Mouse (Mus musculus) spleen, postnatal 4 days (tissue): ENCODE results near the gene Csmd2.

Source experiments
- DNase-seq, 2 experiments: peaks; one replicate each; pipeline ENCODE4 v3.0.0; 2022; ENCODE audit warnings: low spot score in 2 of 2

Csmd2 gene

DNA sequence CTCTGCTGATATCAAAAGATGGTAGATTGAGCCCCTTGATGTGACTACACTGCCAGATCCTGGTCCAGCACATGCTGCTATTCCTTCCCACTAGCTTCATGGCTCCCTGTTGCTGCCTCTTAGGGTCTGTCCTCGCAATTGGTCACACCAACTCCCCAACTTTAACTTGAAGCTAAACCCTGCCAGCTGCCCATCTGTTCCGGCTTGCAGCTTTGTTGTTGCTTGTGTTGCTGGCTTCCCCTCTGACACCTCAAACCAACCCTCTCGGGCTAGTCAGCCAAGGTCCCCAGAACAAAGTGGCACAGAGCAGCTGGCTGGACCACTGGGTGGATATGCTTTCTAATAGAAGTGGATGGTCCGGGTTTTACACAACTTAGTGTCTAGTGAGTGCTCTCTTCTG lies 339.1 kb downstream of the Csmd2 start:
- DNase-seq = no peak

DNA sequence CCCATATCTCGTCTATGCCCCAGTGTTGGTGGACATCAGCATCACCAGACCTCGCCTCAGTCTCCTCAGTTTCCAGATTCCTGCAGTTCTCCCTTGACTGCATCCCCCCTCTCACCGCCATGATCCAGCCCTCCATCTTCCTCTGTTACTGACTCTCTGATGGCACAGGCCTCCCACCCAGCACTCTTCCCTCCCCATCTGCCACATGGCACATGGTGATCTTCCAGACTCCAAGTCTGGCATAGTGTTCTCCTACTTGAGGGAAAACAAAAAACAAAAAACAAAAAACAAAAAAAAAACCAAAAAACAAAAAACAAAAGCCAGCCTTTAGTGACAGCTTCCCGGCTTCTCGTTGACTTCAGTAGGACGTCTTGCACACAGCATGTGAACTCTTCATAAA lies 339.8 kb downstream of the Csmd2 start:
- DNase-seq = no peak

DNA sequence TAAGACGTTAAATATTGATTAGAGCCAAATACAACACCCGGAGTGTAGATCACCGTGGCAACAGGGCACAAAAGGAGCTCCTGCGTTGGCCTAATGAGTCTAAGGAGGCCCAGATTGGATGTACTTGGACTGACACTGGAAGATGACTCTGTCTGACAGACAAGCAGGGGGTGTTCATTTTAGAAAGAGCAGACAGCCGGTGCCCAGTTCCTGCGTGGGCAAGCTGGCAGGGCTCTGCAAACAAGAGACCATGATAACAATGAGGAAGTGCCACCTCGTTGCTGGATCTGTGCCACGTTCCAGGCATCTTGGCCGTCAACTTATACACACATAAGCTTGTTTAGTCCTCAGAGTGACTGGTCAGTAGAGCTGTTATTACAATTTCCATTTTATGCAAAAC lies 342.9 kb downstream of the Csmd2 start:
- DNase-seq = no peak

DNA sequence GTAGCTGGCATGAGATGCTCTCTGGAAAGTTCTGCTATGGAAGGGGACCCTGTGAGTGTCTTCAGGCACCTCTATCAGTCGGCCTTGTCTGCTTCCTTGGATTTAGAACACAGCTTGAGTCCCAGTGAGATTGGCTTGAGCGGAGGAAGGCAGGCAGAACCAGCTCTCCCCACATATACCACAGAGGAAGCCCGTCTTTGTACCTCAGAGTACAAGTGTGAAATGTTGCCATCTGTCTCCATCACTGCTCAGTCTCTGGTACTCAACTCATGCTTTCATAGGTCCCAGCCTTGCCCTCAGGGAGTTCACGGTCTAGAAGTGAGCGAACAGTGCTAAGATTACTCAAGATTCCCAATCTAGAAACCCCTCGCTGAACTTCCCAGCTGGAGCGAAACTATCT lies 352.8 kb downstream of the Csmd2 start:
- DNase-seq = no peak

DNA sequence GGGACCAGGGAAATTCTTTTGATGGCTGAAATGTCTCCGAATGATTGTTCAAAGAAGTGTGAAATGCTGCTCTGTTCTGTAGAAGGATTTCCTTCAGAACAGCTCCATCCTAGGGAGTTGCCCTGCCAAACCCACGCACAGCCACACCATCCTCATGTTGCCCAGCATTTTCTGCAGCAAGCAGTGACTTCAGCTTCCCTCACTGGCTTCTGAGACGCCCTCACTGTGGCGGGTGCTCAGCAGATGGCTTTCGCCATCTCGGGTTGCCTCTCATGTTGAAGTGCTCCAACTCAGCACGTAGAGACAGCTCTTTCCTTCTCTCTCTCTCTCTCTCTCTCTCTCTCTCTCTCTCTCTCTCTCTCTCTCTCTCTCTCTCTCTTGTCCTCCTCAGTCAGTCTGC lies 353.7 kb downstream of the Csmd2 start:
- no peak for DNase-seq

DNA sequence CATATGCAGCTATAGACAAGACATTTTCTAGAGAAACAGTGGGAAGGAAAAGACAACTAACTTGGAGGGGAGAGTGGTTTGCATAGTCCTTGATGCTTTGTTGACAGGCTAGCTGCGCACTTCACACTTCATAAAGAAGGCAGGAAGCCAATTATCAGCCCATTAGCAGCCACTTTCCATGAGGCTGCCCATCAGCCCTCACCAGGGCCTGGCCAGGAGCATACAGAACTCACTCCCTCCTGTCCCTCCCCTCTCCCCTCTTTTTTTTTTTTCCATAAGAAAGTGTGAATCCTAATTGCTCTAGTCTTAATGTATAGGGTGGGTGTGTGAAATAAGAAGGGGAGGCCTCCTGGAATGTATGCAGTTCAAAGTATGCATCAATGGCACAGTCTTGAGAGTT lies 354.6 kb downstream of the Csmd2 start:
- DNase-seq = no peak

DNA sequence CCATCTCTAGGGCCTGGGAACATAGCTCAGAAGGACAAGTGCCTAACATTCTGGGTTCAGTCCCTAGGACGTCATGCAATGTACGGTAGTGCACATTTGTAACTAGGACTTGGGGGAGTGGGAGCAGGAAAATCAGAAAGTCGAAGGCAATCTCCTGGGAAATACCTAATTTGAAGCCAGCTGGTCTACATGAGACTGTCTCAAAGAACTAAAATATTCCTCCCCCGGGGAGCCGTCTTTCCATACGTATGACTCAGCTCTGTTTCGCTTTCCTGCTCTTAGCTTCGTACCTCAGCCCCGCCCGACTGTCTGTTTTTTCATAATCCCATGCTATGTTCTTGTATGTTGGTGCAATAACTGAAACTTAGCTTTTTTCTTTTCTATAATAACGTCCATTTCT lies 371.1 kb downstream of the Csmd2 start:
- DNase-seq = no peak

DNA sequence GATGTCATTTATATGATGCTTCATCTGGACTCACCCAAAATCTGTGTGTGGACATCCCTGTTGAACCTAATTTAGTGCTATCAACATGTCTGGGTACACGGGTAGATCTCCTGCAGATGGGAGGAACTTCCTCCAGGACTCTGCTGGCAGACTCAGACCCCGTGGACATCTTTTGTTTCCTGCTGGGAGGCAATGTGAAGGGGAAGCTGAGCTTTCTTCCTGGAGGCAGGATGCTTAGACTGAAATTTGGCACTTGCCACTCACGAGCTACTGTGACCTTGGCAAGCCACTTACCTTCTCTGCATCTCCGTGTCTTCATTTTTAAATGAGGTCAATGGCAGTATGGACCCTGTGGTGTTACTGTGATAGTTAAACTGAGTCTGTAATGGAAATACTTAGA lies 378.2 kb downstream of the Csmd2 start:
- DNase-seq = no peak

DNA sequence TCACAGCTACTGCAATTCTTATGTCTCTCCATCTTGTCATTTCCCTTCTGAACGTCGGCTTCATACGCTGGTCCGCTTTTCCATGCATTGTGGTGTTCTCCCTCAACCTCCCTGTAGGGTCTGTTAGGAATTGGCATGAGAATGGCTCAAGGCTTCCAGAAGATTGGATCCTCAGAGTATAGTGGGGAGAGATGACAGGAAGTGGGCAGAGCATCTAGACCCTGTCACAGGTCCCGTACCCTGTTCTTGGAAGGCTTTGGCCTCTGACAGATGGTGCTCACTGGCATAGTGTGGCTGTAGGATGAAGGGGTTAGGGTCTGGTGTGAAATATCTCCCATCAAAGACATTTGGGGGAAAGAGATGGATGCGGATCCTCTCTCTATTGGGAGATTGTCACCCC lies 380.4 kb downstream of the Csmd2 start:
- DNase-seq = no peak

DNA sequence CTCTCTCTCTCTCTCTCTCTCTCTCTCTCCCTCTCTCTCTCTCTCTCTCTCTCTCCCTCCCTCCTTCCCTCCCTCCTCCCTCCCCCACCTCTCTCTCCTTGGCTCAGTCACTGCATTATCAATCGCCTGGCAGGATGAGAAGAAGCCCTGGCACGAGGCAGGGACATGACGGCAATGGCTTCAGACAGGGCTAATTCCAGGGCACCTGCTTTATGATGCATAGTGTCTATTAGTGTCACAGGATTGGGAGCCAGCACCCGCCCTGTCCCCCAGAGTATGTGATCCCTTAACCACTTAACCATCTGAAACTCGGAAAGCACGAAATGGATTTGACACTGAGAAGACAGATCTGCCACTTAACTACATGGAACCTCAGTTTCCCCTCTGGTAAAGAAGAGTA lies 384.1 kb downstream of the Csmd2 start:
- no peak for DNase-seq

DNA sequence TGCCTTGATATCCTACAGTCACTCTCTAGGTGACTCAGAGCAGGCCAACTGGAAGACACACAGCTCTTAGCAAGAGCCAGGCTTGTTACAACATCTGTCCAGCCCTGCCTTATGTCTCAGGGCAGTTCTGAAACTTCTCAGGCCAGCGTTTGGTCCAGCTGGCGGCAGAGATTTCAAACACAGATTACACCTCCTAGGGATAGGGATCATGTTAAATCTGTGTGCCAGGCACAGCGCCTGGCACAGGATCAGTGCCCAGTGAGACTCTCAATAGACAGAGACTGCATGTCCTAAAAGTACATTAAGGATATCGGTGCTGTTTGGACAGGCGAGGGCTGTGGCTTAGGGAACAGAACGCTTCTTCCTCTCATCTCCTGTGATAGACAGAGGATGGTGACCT lies 385.5 kb downstream of the Csmd2 start:
- no peak for DNase-seq

DNA sequence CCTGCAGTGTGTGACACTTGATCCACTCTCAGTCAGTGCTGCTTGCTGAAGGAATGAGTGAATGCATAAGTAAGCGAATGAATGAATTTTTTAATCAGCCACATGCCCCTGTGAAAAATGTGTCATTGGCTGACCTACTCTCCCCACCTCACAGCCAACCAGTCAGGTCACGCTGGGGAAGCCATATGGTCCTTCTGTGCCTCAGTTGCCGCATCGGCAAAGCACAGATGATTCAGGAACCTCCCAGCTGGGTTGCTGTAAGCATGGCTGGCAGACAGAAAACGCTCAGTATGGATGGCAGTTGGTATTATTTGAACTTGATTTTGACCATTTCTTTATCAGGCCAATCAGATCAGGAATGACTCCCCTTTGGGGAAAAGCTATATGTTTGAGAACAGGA lies 386.4 kb downstream of the Csmd2 start:
- DNase-seq = no peak

DNA sequence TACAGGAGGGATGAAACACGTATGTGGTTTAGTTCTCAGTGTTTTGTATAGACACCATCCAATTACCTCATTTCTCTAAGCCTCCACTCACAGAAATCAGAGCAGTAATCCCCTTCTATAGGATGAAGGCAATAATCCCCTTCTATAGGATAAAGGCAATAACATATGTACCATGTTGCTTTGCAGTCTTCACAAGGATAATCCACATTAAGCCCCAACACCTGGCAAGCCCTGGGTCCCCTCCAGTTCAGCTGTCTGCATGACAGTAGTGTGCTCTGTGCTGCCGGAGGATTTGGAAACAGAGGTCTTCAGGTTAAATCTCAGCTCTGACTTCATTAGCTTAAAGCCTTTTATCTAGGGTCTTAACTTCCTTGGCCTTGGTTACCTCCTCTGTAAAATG lies 391.3 kb downstream of the Csmd2 start:
- no peak for DNase-seq

DNA sequence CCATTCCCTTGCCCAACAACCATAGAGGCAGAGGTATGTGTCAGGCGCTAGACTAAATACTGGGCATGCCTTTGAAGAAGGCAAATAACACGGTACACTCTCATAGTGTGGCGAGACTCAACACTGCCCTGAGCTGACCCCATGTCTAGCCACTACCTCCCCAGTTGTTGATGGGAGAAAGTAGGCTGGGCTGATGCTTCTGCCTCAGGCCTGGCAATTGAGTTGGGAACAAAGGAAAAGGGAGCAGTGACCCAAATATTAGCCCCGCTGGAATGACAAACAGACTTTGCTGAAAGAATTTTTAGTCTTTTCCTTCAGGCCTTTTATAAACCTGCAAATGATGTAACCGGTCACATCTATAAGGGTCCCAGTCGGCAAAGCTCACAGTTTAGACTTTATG lies 393.7 kb downstream of the Csmd2 start:
- no peak for DNase-seq

DNA sequence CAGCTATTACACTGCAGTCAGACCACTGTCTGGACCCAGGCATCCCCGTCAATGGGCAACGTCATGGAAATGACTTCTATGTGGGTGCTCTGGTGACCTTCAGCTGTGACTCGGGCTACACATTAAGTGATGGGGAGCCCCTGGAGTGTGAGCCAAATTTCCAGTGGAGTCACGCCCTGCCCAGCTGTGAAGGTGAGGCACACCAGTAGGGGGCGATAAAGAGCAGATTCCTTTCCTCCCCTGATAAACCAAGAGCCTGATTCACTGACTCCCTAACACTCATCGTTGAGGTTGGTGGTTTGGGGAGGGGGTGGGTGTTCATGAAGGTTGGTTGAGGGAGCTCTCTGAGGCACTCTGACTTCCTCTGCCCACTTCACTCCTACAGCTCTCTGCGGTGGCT lies 396.1 kb downstream of the Csmd2 start:
- no peak for DNase-seq

DNA sequence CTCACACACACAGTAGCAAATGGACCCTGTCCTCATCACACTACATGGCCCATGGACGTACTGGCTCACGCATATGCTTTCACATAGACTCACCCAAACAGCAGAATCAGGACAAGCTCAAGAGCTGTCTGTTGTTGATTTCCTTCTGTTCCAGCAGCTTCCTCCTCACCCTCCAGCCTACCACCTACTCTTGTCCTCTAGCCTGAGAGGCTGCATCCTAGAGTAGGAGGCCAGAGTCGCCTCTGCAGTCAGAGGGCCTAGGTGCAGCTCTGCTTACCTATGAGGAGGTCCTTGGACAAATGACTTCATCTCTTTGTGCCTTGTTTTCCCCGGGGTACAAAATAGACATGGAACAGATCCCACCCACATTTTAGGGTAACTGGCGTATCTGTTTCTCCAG lies 403.8 kb downstream of the Csmd2 start:
- DNase-seq = no peak

DNA sequence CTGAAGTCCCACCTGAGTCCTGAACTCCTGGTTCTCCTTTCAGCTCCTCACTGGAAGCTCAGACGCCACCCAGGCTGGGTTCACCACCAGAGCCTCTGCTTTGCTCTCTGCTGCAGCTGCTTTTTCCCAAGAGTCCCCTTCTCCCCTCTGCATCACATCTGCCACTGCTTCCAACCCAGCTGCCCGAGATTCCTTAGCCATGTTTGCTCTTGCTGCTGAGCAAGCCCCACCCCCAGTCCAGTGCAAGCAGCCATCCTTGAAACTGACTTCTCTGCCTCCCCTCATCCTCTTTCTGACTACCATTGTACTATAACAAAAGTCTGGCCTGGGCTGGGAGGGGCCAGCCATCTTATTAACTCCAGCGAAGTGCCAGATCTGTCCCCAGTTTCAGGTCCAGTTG lies 404.6 kb downstream of the Csmd2 start:
- no peak for DNase-seq

DNA sequence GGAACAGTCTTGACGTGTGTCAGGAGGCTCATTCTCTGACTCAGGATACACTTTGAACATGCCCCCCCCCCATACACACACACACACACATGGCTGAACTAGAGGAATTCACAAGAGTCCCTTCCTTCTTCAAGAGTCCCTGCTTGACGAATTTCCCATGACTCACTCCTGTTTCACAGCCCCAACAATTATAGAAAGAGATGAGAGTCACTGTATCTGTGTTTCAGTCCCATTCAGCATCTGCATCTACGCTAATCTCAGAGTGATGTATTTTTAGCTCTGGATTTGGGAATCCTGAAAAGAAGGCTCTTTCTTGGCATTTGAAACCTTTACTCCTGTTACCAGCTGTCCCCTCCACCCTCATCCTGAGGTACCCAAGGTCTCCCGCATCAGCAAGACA lies 406.2 kb downstream of the Csmd2 start:
- no peak for DNase-seq

DNA sequence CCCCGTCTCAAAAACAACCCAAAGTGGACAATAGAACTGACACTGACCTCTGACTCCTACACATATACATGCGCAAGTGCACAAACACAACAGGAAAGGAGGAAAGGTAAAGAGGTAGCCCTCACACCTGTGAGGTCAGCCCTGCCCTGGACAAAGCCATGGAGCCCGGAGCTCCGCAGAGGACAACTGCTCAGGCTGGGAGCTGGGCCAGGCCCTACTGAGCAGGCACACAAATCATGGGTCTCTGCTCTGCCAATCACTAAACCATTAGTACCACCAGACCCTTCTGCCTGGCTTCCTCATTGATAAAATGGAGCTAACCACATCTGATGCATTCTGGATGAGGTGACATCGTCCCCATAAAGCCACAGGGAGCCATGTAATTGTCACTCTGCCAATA lies 409.0 kb downstream of the Csmd2 start:
- no peak for DNase-seq

DNA sequence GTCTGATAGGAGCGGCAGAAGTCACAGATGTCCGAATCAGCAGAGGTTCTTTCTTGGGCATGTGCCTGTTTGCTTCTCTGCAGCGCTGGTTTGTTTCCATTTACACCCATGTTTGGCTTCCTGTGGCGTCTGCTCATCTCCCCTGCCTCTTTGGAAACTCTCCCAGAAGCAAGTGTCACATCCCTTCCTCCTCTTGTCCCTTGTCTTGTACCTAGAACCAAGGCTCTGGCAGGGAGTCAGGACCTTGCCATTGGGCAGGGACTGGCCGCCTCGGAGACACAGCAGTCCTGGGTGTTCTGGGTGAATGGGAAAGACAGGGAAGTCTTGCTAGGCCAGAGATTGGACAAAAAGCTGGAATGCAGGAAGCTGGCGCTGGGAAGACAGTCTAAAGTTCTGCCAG lies 410.1 kb downstream of the Csmd2 start:
- DNase-seq = no peak

DNA sequence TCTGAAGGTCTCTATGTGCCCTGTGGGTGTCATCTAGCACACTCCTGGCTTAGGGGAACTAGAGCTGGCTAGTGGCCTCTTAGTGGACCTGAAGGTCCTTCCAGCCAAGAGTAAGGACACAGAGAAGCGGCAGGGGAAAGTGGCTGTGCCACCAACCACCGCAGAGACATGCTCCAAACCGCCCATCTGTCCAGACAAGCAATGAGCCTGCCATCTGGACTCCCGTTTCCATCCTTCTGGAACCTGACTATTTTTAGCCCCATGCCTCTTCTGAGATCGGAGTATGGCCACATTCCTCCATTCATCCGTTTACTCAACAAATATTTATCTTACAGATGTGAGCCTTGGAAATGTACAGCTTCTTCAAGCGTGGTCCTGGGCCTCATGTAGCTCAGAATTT lies 411.3 kb downstream of the Csmd2 start:
- no peak for DNase-seq

DNA sequence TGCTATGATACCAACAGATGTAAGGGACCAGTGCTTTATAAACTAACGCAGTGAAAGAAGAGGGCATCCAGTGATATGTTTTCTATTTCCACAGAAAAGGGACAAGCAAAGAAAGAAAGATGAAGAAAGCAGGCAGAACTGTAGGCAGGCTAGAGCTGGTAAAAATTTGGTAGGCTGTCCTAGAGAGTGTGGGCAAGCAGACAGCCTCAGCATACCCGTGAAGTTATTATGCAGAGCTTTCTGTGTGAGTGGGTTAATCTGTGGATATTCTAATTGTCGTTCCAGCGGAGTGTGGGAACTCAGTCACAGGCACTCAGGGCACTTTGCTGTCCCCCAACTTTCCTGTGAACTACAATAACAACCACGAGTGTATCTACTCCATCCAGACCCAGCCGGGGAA lies 412.4 kb downstream of the Csmd2 start:
- DNase-seq = no peak

DNA sequence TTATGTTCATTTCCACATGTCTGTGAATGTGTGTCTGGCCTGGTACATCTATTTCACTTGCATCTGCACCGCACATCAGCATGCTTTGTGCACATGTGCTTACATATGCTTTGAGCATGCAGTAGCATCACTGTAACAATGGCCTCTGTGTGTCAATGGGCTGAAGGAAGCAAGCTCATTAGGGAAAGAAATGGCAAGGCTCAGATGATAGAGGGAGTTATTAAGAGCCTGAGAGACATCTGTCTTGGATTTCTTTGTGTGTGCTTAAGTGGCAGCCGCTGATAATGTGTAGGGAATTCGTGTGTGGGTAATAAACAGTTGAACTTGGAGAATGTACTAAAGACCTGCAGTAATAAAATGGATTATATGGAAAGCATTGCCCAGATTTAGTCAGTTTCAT lies 413.9 kb downstream of the Csmd2 start:
- DNase-seq = no peak

DNA sequence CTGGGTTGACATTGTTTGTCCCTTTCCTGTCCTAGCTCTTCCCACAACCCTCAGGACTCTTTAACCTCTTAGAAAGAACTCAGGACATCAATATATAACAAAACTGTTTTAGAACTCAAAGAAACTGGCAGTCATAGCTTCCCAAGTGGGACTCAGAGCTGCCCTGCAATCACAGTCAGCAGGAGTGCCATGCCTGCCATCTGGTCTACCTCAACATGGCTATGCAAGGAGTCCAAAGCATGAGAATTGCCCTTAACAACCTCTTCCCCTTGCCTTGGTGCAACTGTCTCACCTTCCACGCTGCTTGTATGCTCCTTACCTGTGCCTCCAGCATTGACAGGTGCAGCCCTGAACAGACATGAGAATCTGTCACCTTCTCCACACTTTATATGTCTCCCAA lies 415.0 kb downstream of the Csmd2 start:
- DNase-seq = no peak

DNA sequence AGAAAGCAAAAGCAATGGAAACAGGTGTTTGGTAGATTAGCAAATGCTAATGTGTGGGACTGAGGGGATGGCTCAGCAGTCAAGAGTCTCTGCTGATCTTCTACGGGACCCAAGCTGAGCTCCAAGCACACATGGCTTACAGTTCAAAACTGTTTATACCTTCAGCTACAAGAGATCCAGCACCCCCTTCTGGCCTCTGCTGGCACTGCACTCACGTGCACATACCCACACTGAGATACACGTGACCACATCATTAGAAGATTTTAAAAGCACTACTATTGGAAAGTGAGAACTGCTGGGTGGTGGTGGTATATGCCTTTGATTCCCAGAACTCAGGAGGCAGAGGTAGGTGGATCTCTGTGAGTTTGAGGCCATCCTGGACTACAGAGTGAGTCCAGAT lies 417.9 kb downstream of the Csmd2 start:
- no peak for DNase-seq
